Mouse (Mus musculus) left cerebral cortex, adult 9 months (tissue): Measurements from ENCODE around the gene Slc41a3.
"Not testable (repeated sequence)": the region's sequence is repeated elsewhere in the genome, so short reads cannot be mapped to it uniquely, and the experiment has no call there.

Source experiments
- DNase-seq, 2 experiments: peaks; one replicate each; pipeline ENCODE4 v3.0.0; 2022; ENCODE audit warnings: low spot score in 2 of 2

The Slc41a3 gene

GRCm38 (mm10) chr6:90624184-90624583 is 19.7 kb downstream of the Slc41a3 start:
- DNase-seq: no peak

- no peak for DNase-seq
These were observed 20.2 kb downstream of the Slc41a3 start for GRCm38 (mm10) chr6:90624733-90625132.

DNA sequence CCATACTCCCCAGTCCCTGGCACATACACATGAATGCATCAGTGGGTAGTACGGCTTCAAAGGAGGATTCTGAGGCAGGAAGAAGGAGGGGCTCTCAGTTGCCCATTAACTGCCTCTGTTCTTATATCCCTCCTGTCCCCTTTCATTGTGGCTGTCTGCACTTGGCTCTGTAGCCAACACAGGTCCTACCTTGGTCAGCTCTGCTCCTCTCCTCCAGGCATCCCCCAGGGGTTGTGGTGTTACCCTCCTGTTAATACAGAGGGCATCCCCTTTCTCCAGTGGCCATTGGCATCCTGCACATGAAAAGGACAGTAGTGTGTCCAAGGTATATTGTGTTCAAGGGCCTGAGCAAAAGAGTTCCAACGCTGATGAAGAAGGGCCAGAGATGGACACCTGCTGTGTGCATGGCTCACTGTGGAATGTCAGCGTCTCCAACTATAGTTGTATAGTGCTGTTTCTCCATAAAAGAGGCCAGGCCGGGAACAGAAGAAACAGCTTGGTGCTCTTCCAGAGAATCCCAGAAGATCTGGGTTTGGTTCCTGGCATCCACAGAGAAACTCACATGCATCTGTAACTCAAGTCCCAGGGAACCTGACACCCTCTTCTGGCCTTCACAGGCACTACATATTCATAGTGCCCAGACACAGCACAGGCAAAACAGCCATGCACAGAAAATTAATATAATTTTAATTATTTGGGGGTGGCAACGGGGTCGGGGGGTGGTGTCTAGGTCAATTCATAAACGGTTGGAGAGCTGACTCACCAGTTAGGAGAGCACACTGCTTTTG is 20.9 kb downstream of the Slc41a3 start:
- no peak for DNase-seq

GRCm38 (mm10) chr6:90627556-90627955 is 23.0 kb downstream of the Slc41a3 start:
- DNase-seq: no peak

- DNase-seq: no peak
These were observed 25.0 kb downstream of the Slc41a3 start for GRCm38 (mm10) chr6:90629506-90629905.

GRCm38 (mm10) chr6:90630427-90630826 is 25.9 kb downstream of the Slc41a3 start:
- no peak for DNase-seq

DNA sequence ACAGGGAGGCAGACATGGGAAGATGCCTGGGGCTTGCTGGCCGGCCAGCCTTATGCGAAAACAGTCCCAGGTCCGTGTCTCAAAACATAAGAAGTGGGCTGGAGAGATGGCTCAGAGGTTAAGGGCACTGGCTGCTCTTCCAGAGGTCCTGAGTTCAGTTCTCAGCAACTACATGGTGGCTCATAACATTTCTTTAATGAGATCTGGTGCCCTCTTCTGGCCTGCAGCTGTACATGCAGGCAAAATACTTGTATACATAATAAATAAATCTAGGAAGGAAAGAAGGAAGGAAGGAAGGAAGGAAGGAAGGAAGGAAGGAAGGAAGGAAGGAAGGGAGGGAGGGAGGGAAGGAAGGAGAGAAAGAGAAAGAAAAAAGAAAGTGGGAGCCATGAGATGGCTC is 28.0 kb downstream of the Slc41a3 start:
- DNase-seq: not testable (repeated sequence)

DNA sequence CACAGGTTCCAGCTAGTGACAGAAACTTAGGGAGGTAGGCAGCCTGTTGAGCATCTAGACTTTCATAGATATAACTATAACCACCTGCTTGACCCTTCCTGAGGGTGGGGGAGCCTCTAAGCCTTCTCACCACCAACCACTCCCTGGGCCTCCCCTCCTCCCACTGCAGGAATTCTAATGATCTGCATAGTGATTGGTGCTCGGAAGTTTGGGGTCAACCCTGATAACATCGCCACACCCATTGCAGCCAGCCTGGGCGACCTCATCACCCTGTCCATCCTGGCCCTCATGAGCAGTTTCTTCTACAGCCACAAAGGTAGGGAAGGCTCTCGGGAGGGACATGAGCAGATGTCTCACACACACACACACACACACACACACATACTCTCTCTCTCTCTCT is 30.6 kb downstream of the Slc41a3 start:
- no peak for DNase-seq

DNA sequence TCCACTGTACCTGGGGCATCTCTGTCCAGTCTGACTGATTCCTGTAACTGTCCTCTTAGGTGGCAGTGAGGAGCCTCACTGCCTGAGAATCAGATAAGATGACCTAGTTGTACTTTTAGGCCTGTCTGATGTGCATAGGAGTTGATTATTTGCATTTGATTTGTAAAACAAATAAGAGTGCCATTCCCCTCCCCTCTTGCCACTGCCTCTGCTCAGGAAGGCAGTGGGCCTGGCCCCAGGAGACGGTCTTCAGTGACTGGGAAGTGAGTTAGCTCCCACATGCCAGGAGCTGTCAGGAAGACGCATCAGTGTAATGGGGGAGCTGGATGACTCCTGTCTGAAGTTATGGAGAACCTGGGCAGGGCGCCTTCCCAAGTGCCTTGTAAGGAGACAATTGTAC is 31.1 kb downstream of the Slc41a3 start:
- DNase-seq: no peak

- no peak for DNase-seq
These were observed 38.5 kb downstream of the Slc41a3 start for GRCm38 (mm10) chr6:90643057-90643456.

DNA sequence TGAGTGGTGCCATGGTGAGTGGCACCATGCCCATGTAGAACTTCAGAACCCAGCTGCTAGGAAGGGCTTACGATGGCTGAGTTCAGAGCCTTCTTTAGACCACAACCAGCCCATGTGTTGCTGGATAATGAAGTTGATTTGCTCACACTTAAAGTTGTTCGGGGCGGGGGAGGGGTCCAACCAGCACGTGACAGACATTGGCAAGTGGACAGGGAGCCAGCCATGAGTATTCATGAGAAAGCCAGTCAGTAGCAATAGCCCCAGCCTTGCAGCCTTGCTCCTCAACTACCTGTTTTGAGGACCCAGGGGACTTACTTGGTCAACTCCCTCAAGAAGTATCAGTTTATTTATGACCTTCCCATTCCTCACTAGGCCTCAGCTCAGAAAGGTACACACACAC is 40.4 kb downstream of the Slc41a3 start:
- DNase-seq: no peak

GRCm38 (mm10) chr6:90648391-90648790 is 43.9 kb downstream of the Slc41a3 start:
- no peak for DNase-seq

DNA sequence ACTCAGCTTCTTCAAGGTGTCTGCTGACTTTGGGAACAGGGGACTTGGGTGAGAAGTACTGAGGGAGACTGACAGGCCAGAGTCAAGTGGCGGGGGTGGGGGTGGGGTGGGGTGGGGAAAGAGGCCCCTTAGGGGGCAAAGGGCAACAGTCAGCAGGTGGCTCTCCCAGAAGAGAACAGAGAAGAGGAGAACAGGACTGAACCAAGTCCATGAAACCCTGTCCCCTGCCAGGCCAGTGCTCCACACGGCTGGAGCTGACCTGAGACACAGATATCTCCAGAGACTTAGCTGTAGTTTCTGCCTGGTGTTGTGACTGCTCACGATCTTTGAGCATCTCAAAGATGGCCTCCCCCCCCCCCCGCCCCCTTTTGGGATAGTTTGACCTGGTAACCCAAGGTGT is 44.8 kb downstream of the Slc41a3 start:
- DNase-seq: no peak

DNA sequence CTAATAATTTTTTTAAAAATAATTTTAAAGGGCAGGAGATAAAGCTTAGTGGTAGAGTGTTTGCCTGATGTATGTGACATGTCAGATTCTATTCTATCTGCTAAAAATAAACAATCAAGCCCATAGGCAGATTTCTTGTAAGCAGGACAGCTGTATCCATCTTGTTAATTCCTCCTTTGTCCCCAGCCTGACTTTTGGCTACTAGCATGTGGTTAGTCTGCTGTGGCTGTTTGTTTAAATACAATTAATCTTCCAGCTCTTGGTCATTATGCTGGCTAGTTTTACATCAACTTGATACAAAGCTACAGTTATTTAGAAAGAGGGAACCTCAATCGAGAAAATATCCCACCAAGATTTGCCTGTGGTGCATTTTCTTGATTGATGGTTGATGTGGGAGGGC is 46.1 kb downstream of the Slc41a3 start:
- no peak for DNase-seq

GRCm38 (mm10) chr6:90653736-90654135 is 49.2 kb downstream of the Slc41a3 start:
- DNase-seq: peak in 1 of 2 experiments; percentile 51

- not testable (repeated sequence) for DNase-seq
These were observed 51.9 kb downstream of the Slc41a3 start for GRCm38 (mm10) chr6:90656344-90656850.

- no peak for DNase-seq
These were observed 55.4 kb downstream of the Slc41a3 start for GRCm38 (mm10) chr6:90659913-90660312.

DNA sequence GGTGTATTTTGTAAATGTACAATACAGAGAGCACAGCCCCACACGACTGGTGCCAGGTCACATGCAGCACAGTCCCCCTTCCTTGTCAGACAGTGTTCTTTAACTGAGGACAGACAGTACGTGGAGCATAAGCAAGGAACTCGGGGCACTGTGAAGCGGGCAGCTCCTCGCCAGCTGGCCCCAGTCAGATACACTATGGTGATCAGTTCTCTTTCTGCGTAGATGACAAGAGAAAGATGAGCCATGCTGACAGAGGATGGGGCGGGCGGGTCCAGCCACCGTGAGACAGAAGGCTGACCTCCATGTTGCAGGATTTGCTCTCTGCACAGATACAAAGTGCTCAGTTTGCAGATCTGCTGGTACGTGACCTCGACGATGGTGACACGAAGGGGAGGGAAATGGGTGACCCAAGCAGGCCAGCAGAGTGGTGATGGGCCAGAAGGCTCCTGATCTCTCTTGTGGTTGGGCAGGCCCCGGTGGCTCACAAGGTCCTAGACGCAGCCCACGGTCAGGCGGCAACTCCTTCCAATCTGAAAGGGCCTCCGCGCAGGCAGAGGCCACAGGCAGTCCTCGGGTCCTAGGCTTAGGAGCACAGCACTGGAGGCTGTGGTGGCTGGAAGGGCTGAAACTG is 56.0 kb downstream of the Slc41a3 start:
- DNase-seq: no peak

DNA sequence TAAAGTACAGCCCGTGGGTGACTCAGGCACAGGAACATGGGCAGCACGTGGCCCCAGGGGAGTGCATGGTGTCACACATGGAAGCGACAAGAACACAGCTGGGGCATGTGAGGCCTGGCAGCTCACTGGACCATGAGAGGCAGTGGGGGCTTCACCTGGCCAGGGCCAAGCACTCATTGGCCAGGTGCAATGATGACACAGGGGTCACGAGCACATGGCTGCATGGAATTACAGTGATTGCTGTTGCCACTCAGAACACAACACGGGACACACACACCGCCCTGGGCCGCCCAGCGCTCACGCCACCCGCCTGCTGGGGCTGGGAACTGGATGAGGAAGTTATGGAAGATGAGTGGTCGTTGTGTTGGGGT is 56.5 kb downstream of the Slc41a3 start:
- DNase-seq: no peak

DNA sequence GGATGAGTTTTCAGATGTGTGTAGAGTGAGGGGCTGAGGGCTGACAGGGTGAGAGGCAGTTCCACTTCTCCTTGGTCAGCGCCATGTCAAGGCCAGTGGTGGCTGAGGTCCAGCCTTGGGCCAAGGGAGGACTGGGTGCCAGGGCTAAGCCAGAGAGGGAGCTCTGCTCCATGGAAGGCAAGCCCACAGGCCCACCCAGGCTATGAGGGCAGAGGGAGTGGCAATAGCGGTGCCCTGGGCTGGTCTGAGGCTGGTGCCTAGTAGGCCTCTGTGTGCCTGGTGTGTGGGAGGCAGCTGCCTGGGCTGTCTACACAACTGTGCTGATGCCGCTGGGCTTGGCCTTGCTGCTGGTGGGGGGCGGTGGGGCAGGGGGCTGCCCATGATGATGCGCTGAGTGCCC is 57.6 kb downstream of the Slc41a3 start:
- no peak for DNase-seq

- DNase-seq: no peak
These were observed 59.2 kb downstream of the Slc41a3 start for GRCm38 (mm10) chr6:90663736-90664135.

GRCm38 (mm10) chr6:90668693-90669092 is 64.2 kb downstream of the Slc41a3 start:
- DNase-seq: no peak

DNA sequence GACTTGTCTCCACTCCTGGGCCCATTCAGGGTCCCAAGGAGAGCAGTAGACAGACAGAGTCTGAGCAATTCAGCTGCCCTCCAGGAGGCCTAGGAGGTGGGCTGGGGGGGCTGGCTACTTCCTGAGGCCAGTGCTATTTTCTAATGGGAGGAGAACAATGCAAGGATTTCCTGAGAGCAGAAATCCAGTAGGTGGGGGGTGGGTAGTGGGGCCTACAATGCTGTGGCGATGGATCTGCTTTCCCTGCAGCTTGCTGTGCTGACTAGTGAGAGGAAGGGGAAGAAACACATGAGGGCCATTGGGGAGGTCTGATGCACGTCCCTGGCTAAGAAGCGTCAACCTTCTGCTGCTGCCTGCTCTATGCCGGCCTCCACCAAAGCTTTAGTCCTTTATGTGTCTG is 74.2 kb downstream of the Slc41a3 start:
- no peak for DNase-seq
